Mouse (Mus musculus): Measurements from ENCODE around the gene Fxyd7. TPM values are rescaled to one million over a fixed set of nuclear protein-coding genes. Genes with fewer than 3 reads are reported as not detected.

Fxyd7 gene
- polyA plus RNA-seq, 1 experiment from 2014 or later, result 1.6 TPM

- Histone ChIP-seq H3K9me3 (ENCODE audit: control insufficient read depth, low read length) (no peaks in the 10 kb centered on the region), H3K4me3 (ENCODE audit: control insufficient read depth in 1 of 2, insufficient read depth in 1 of 2, low read depth in 1 of 2, low read length in 2 of 2) (no peak overlapping the region), H3K4me2 (ENCODE audit: low read length) (no peak overlapping the region), H3K9ac (ENCODE audit: low read length) (no peak overlapping the region), H3K4me1 (ENCODE audit: control insufficient read depth in 2 of 2, insufficient read depth in 2 of 2, low read length in 2 of 2) (peaks cover 16 to 17% of the 10 kb centered on the region in 2 experiments), H3K27me3 (ENCODE audit: control insufficient read depth, insufficient read depth, low read length) (no peaks in the 10 kb centered on the region), H3K27ac (replicated peaks in 1 of 2; ENCODE audit: control insufficient read depth in 1 of 2, insufficient read depth in 1 of 2, low read depth in 2 of 2, low read length in 2 of 2) (0 out of 4 replicates have a peak overlapping the region, but pooled peaks of 1 of the 2 experiments have one; percentile 9), H3K36me3 (ENCODE audit: control insufficient read depth, insufficient read depth, low read length) (no peaks in the 10 kb centered on the region)
- WGBS, result 51% methylated on average over 8 of the region's 8 CpGs
- ATAC-seq (ENCODE audit: insufficient number of reproducible peaks, insufficient read depth, low FRiP score, low read depth), result no peak
Observed at GRCm38 (mm10) chr7:31002650-31003049, 48.6 kb downstream of the Fxyd7 start.

DNA sequence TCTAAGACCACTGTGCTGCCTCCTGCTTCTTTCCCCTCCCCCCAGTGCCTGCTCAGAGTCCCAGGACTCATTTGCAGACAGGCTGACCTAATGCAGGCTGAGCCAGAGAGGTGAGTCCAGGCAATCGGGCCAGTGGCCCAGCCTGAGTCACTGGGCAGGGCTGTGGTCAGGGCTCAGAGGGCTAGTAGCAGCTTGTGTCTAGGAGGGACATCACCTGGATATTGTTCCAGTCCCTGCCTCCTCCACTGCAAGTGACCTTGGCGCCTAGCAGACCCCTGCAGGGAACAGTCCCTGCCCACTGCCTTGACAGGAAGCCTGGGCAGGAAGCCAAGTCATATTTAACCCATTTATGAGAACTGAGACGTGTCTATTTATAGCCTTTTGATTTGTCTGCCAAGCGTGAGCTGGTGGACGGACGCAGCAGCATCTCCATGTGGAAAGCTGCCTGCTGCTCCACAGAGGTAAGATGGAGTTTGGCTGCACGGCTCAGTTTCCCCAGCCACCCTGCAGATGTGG, 50.7 kb downstream of the Fxyd7 start:
- H3K4me2 ChIP-seq (ENCODE audit: low read length), result peak overlapping the region; percentile 54
- peaks cover 8% of the 10 kb centered on the region; the same call in 1 of the 2 replicates for H3K9me3 ChIP-seq (ENCODE audit: control insufficient read depth, low read length)
- no peaks in the 10 kb centered on the region for H3K27me3 ChIP-seq (ENCODE audit: control insufficient read depth, insufficient read depth, low read length)
- whole genome bisulfite sequencing, result 1% methylated on average over 7 of the region's 7 CpGs
- peaks cover 16 to 17% of the 10 kb centered on the region in 2 experiments for H3K4me1 ChIP-seq (ENCODE audit: control insufficient read depth in 2 of 2, insufficient read depth in 2 of 2, low read length in 2 of 2)
- 0 out of 4 replicates have a peak overlapping the region, but pooled peaks of 1 of the 2 experiments have one; percentile 4 for H3K4me3 ChIP-seq (ENCODE audit: control insufficient read depth in 1 of 2, insufficient read depth in 1 of 2, low read depth in 1 of 2, low read length in 2 of 2)
- no peaks in the 10 kb centered on the region for H3K36me3 ChIP-seq (ENCODE audit: control insufficient read depth, insufficient read depth, low read length)
- peak; percentile 85 for ATAC-seq (ENCODE audit: insufficient number of reproducible peaks, insufficient read depth, low FRiP score, low read depth)
- peak overlapping the region; percentile 83 to 87 for H3K27ac ChIP-seq (replicated peaks in 1 of 2; ENCODE audit: control insufficient read depth in 1 of 2, insufficient read depth in 1 of 2, low read depth in 2 of 2, low read length in 2 of 2)
- peak overlapping the region; percentile 44 for H3K9ac ChIP-seq (ENCODE audit: low read length)

GRCm38 (mm10) chr7:30996491-30996890, 54.8 kb downstream of the Fxyd7 start:
- Histone ChIP-seq H3K9ac (ENCODE audit: low read length) (no peak overlapping the region), H3K4me1 (ENCODE audit: control insufficient read depth in 2 of 2, insufficient read depth in 2 of 2, low read length in 2 of 2) (peaks cover 17 to 25% of the 10 kb centered on the region in 2 experiments), H3K4me2 (ENCODE audit: low read length) (no peak overlapping the region), H3K9me3 (ENCODE audit: control insufficient read depth, low read length) (peaks cover 8% of the 10 kb centered on the region; the same call in 1 of the 2 replicates), H3K4me3 (ENCODE audit: control insufficient read depth in 1 of 2, insufficient read depth in 1 of 2, low read depth in 1 of 2, low read length in 2 of 2) (no peak overlapping the region), H3K36me3 (ENCODE audit: control insufficient read depth, insufficient read depth, low read length) (no peaks in the 10 kb centered on the region), H3K27me3 (ENCODE audit: control insufficient read depth, insufficient read depth, low read length) (no peaks in the 10 kb centered on the region), H3K27ac (replicated peaks in 1 of 2; ENCODE audit: control insufficient read depth in 1 of 2, insufficient read depth in 1 of 2, low read depth in 2 of 2, low read length in 2 of 2) (no peak overlapping the region)
- 93% methylated on average over 2 of the region's 2 CpGs for WGBS
- ATAC-seq (ENCODE audit: insufficient number of reproducible peaks, insufficient read depth, low FRiP score, low read depth), result no peak

- no peak overlapping the region for H3K27ac ChIP-seq (replicated peaks in 1 of 2; ENCODE audit: control insufficient read depth in 1 of 2, insufficient read depth in 1 of 2, low read depth in 2 of 2, low read length in 2 of 2)
- no peak for ATAC-seq (ENCODE audit: insufficient number of reproducible peaks, insufficient read depth, low FRiP score, low read depth)
- 87% methylated on average over 5 of the region's 5 CpGs for WGBS
Observed at GRCm38 (mm10) chr7:30993986-30994385, 57.3 kb downstream of the Fxyd7 start.

More at GRCm38 (mm10) chr7:30993986-30994385, 57.3 kb downstream of the Fxyd7 start:
- H3K36me3 ChIP-seq (ENCODE audit: control insufficient read depth, insufficient read depth, low read length), result no peaks in the 10 kb centered on the region
- H3K4me1 ChIP-seq (ENCODE audit: control insufficient read depth in 2 of 2, insufficient read depth in 2 of 2, low read length in 2 of 2), result peaks cover 5 to 9% of the 10 kb centered on the region in 2 experiments; a peak in 3 of 4 replicates
- no peaks in the 10 kb centered on the region for H3K27me3 ChIP-seq (ENCODE audit: control insufficient read depth, insufficient read depth, low read length)
- peaks cover 8% of the 10 kb centered on the region; the same call in 1 of the 2 replicates for H3K9me3 ChIP-seq (ENCODE audit: control insufficient read depth, low read length)
- no peak overlapping the region for H3K4me2 ChIP-seq (ENCODE audit: low read length)
- no peak overlapping the region for H3K9ac ChIP-seq (ENCODE audit: low read length)
- H3K4me3 ChIP-seq (ENCODE audit: control insufficient read depth in 1 of 2, insufficient read depth in 1 of 2, low read depth in 1 of 2, low read length in 2 of 2), result no peak overlapping the region

Small RNAs within 50 kb of the gene (microRNA-seq; reads per million reads assigned to microRNA genes)
- gene Mir7050, result not detected

Other genes starting within 250 kb of the Fxyd7 start
- gene Ffar2, start 227.7 kb downstream of the Fxyd7 start, polyA plus RNA-seq (2014; fragmentation: Nextera tagmentation; extraction: Ambion mirVana), result 0.16 TPM in 1 of 2 replicates, not detected in the other
- not detected in 2 replicates for gene Ffar3, start 195.3 kb downstream of the Fxyd7 start, polyA plus RNA-seq (2014; fragmentation: Nextera tagmentation; extraction: Ambion mirVana)
- not detected in 2 replicates for gene Ffar1, start 189.9 kb downstream of the Fxyd7 start, polyA plus RNA-seq (2014; fragmentation: Nextera tagmentation; extraction: Ambion mirVana)
- gene Cd22, start 171.1 kb downstream of the Fxyd7 start, polyA plus RNA-seq (2014; fragmentation: Nextera tagmentation; extraction: Ambion mirVana), result 0.16 TPM in 1 of 2 replicates, not detected in the other
- gene Mag, start 136.6 kb downstream of the Fxyd7 start, polyA plus RNA-seq (2014; fragmentation: Nextera tagmentation; extraction: Ambion mirVana), result 0.15 TPM in 1 of 2 replicates, not detected in the other
- gene Hamp2, start 126.8 kb downstream of the Fxyd7 start, polyA plus RNA-seq (2014; fragmentation: Nextera tagmentation; extraction: Ambion mirVana), result not detected in 2 replicates
- gene Hamp, start 107.4 kb downstream of the Fxyd7 start, polyA plus RNA-seq (2014; fragmentation: Nextera tagmentation; extraction: Ambion mirVana), result not detected in 2 replicates
- 17.2 and 19.6 TPM in 2 replicates for gene Usf2, start 94.7 kb downstream of the Fxyd7 start, polyA plus RNA-seq (2014; fragmentation: Nextera tagmentation; extraction: Ambion mirVana)
- 6.1 and 6.7 TPM in 2 replicates for gene Lsr, start 78.0 kb downstream of the Fxyd7 start, polyA plus RNA-seq (2014; fragmentation: Nextera tagmentation; extraction: Ambion mirVana)
- 0.30 and 0.89 TPM in 2 replicates for gene Fam187b, start 77.7 kb downstream of the Fxyd7 start, polyA plus RNA-seq (2014; fragmentation: Nextera tagmentation; extraction: Ambion mirVana)
- 34.3 and 36.1 TPM in 2 replicates for gene Fxyd5, start 9.0 kb downstream of the Fxyd7 start, polyA plus RNA-seq (2014; fragmentation: Nextera tagmentation; extraction: Ambion mirVana)
- gene Fxyd1, start 5.7 kb upstream of the Fxyd7 start, polyA plus RNA-seq (2014; fragmentation: Nextera tagmentation; extraction: Ambion mirVana), result 1,215 and 1,293 TPM in 2 replicates
- not detected in 2 replicates for gene Lgi4, start 7.9 kb upstream of the Fxyd7 start, polyA plus RNA-seq (2014; fragmentation: Nextera tagmentation; extraction: Ambion mirVana)
- gene Fxyd3, start 25.2 kb upstream of the Fxyd7 start, polyA plus RNA-seq (2014; fragmentation: Nextera tagmentation; extraction: Ambion mirVana), result 0.58 and 0.82 TPM in 2 replicates
- 1.4 and 2.0 TPM in 2 replicates for gene Hpn, start 63.8 kb upstream of the Fxyd7 start, polyA plus RNA-seq (2014; fragmentation: Nextera tagmentation; extraction: Ambion mirVana)
- gene Scn1b, start 75.5 kb upstream of the Fxyd7 start, polyA plus RNA-seq (2014; fragmentation: Nextera tagmentation; extraction: Ambion mirVana), result 3.4 and 3.7 TPM in 2 replicates
- gene Gramd1a, start 104.4 kb upstream of the Fxyd7 start, polyA plus RNA-seq (2014; fragmentation: Nextera tagmentation; extraction: Ambion mirVana), result 45.9 and 51.4 TPM in 2 replicates
- gene Scgb2b2, start 239.0 kb upstream of the Fxyd7 start, polyA plus RNA-seq (2014; fragmentation: Nextera tagmentation; extraction: Ambion mirVana), result not detected in 2 replicates
- not detected in 2 replicates for gene Scgb1b2, start 240.4 kb upstream of the Fxyd7 start, polyA plus RNA-seq (2014; fragmentation: Nextera tagmentation; extraction: Ambion mirVana)